Mouse (Mus musculus) spleen, adult 2 months (tissue): Measurements from ENCODE around the gene 4930518I15Rik. TPM values are rescaled to one million over a fixed set of nuclear protein-coding genes. Genes with fewer than 3 reads are reported as not detected.
"Not testable (repeated sequence)": the region's sequence is repeated elsewhere in the genome, so short reads cannot be mapped to it uniquely, and the experiment has no call there.

Experiments
- DNase-seq, 2 experiments: peaks; one replicate each; pipeline versions ENCODE4 v3.0.0 to v3.0.0-alpha.2; 2012 to 2021; ENCODE audit warnings: low spot score in 2 of 2, low read depth in 1 of 2
- H3K27ac ChIP-seq: fragments of 200-500 bp; 2 replicates; pipeline ENCODE4 v1.5.1; 2012; ENCODE audit warnings: low read length, inconsistent platforms; ENCODE audit not compliant: insufficient read depth
- H3K27me3 ChIP-seq: fragments of 200-500 bp; 2 replicates; pipeline ENCODE4 v1.6.1; 2012; ENCODE audit warnings: mild to moderate bottlenecking, moderate library complexity, low read length, inconsistent platforms; ENCODE audit not compliant: control insufficient read depth, insufficient read depth
- H3K36me3 ChIP-seq: fragments of 200-500 bp; 2 replicates; pipeline ENCODE4 v1.6.1; 2012; ENCODE audit warnings: mild to moderate bottlenecking, low read length, inconsistent platforms; ENCODE audit not compliant: control insufficient read depth, insufficient read depth
- H3K4me1 ChIP-seq: fragments of 200-500 bp; 2 replicates; pipeline ENCODE4 v1.6.1; 2011; ENCODE audit warnings: inconsistent platforms; ENCODE audit not compliant: control insufficient read depth, insufficient read depth, insufficient read length
- H3K4me3 ChIP-seq: fragments of 200-500 bp; 2 replicates; pipeline ENCODE4 v1.5.1; 2011; ENCODE audit warnings: mild to moderate bottlenecking, inconsistent platforms; ENCODE audit not compliant: insufficient read depth, insufficient read length; ENCODE audit errors: extremely low read depth
- CTCF ChIP-seq: fragments of 200-500 bp; IDR thresholded peaks from 2 replicates; pipeline ENCODE4 v1.5.1; 2011; ENCODE audit warnings: mild to moderate bottlenecking, inconsistent platforms; ENCODE audit not compliant: insufficient read depth, insufficient read length, insufficient replicate concordance; ENCODE audit errors: extremely low read depth
- POLR2A ChIP-seq: fragments of 200-500 bp; IDR thresholded peaks from 2 replicates; pipeline ENCODE4 v1.6.1; 2011; ENCODE audit warnings: low read depth, low read length, inconsistent platforms
- WGBS: fragments of 180-500 bp; shearing (Covaris S2); methylation state at CpG from one replicate; pipeline ENCODE4 v1.1.7; 2018; 5-methylcytosine and 5-hydroxymethylcytosine counted together
- polyA plus RNA-seq: library from polyadenylated mRNA; depleted of rRNA; stranded (reverse); fragments of >200 nt; gene quantifications from 2 replicates; pipeline ENCODE4 v1.2.3, GENCODE M21; 2012; rRNA removed

4930518I15Rik gene
- polyA plus RNA-seq, result 1.0 and 1.5 TPM in 2 replicates

GRCm38 (mm10) chr2:156857835-156858234 is at the start of gene 4930518I15Rik:
Gene 4930518I15Rik, minus strand, starts transcription at chr2:156857946.
- H3K4me1 ChIP-seq, result peaks cover 11% of the 10 kb centered on the region
- H3K27ac ChIP-seq, result peak within 1 kb of the TSS; percentile 89
- DNase-seq, result no peak
- WGBS, result 60% methylated on average over 2 of the region's 2 CpGs
- H3K36me3 ChIP-seq, result no peaks in the 10 kb centered on the region; the same call in 1 of the 2 replicates
- H3K27me3 ChIP-seq, result no peaks in the 10 kb centered on the region
- TF ChIP-seq CTCF, result no peak
- TF ChIP-seq POLR2A, result no peak
- H3K4me3 ChIP-seq, result peak within 1 kb of the TSS; percentile 6; the same call in 1 of the 2 replicates

- H3K36me3 ChIP-seq, H3K27ac ChIP-seq, DNase-seq, H3K27me3 ChIP-seq, H3K4me3 ChIP-seq, H3K4me1 ChIP-seq: not testable (repeated sequence)
- 73% methylated on average over 4 of the region's 4 CpGs for WGBS
Observed at GRCm38 (mm10) chr2:156905931-156906330, 48.2 kb upstream of the 4930518I15Rik start.

- WGBS, result 73% methylated on average over 6 of the region's 6 CpGs
- no peaks in the 10 kb centered on the region for H3K36me3 ChIP-seq
- TF ChIP-seq POLR2A, result no peak
- TF ChIP-seq CTCF, result no peak
- H3K4me1 ChIP-seq, result no peaks in the 10 kb centered on the region
- no peak for DNase-seq
- H3K27ac ChIP-seq, result no peak overlapping the region
- H3K27me3 ChIP-seq, result no peaks in the 10 kb centered on the region
- no peak overlapping the region for H3K4me3 ChIP-seq
Observed at GRCm38 (mm10) chr2:156904976-156905717, 47.4 kb upstream of the 4930518I15Rik start.

GRCm38 (mm10) chr2:156903367-156903766 is 45.6 kb upstream of the 4930518I15Rik start:
- H3K36me3 ChIP-seq, result no peaks in the 10 kb centered on the region
- no peak for TF ChIP-seq CTCF
- no peak for TF ChIP-seq POLR2A
- no peak overlapping the region for H3K4me3 ChIP-seq
- H3K27me3 ChIP-seq, result no peaks in the 10 kb centered on the region
- H3K27ac ChIP-seq, result no peak overlapping the region
- DNase-seq, result no peak
- no peaks in the 10 kb centered on the region for H3K4me1 ChIP-seq
- WGBS, result 33% methylated on average over 2 of the region's 2 CpGs

GRCm38 (mm10) chr2:156902411-156902810 is 44.7 kb upstream of the 4930518I15Rik start:
- H3K36me3 ChIP-seq, H3K4me1 ChIP-seq, H3K4me3 ChIP-seq, DNase-seq, H3K27me3 ChIP-seq, H3K27ac ChIP-seq: not testable (repeated sequence)
- WGBS, result 87% methylated on average over 4 of the region's 4 CpGs

- Histone ChIP-seq H3K4me3 (no peak overlapping the region), H3K27ac (no peak overlapping the region), H3K4me1 (no peaks in the 10 kb centered on the region), H3K36me3 (no peaks in the 10 kb centered on the region), H3K27me3 (no peaks in the 10 kb centered on the region)
- DNase-seq, result no peak
- 79% methylated on average over 6 of the region's 6 CpGs for WGBS
- no peak for TF ChIP-seq POLR2A
- no peak for TF ChIP-seq CTCF
Observed at GRCm38 (mm10) chr2:156901883-156902282, 44.1 kb upstream of the 4930518I15Rik start.

GRCm38 (mm10) chr2:156901344-156901743 is 43.6 kb upstream of the 4930518I15Rik start:
- Histone ChIP-seq H3K27me3 (no peaks in the 10 kb centered on the region), H3K36me3 (no peaks in the 10 kb centered on the region), H3K4me3 (no peak overlapping the region), H3K4me1 (no peaks in the 10 kb centered on the region), H3K27ac (no peak overlapping the region)
- DNase-seq, result no peak
- 97% methylated on average over 2 of the region's 2 CpGs for WGBS
- no peak for TF ChIP-seq CTCF
- no peak for TF ChIP-seq POLR2A
